Mouse (Mus musculus) layer of hippocampus, postnatal 14 days (tissue): ENCODE data around the gene Gm49486. TPM values are rescaled to one million over a fixed set of nuclear protein-coding genes. Genes with fewer than 3 reads are reported as not detected.

Source experiments
- total RNA-seq, 2 experiments: library from RNA; stranded (reverse); gene quantifications; 2 replicates each; pipeline ENCODE4 v1.2.3; 2021

Gene Gm49486
- total RNA-seq, 2 experiments from 2014 or later, result 1.3 to 1.7 TPM

Other genes with a start within 250 kb of the Gm49486 start
- gene H1f0, start 200.9 kb upstream of the Gm49486 start, total RNA-seq, result 10 to 100 TPM; 88.8 to 94.3 TPM
- gene Galr3, start 187.5 kb upstream of the Gm49486 start, total RNA-seq, result under 1 TPM in 1 of 2 experiments, not detected in 1; 0.72 TPM
- 10 to 100 TPM; 18.9 to 19.0 TPM for gene Ankrd54, start 166.5 kb upstream of the Gm49486 start, total RNA-seq
- 10 to 100 TPM; 82.2 to 83.1 TPM for gene Eif3l, start 154.2 kb upstream of the Gm49486 start, total RNA-seq
- 10 to 100 TPM; 36.5 to 39.3 TPM for gene Micall1, start 120.5 kb upstream of the Gm49486 start, total RNA-seq
- 100 to 1,000 TPM; 114 to 125 TPM for gene Polr2f, start 88.4 kb upstream of the Gm49486 start, total RNA-seq
- 10 to 100 TPM; 12.4 to 13.5 TPM for gene 1700088E04Rik, start 88.1 kb upstream of the Gm49486 start, total RNA-seq
- 10 to 100 TPM; 52.2 to 54.1 TPM for gene Sox10, start 64.2 kb upstream of the Gm49486 start, total RNA-seq
- gene Pick1, start 218 bp upstream of the Gm49486 start, total RNA-seq, result 10 to 100 TPM; 47.6 to 47.8 TPM
- gene Slc16a8, start 25.4 kb downstream of the Gm49486 start, total RNA-seq, result 1 to 10 TPM in 1 of 2 experiments, under 1 TPM in 1; 0.21 to 1.0 TPM
- 1 to 10 TPM; 2.7 to 4.0 TPM for gene Baiap2l2, start 56.1 kb downstream of the Gm49486 start, total RNA-seq
- gene Pla2g6, start 99.0 kb downstream of the Gm49486 start, total RNA-seq, result 10 to 100 TPM; 18.5 to 22.3 TPM
- 1 to 10 TPM; 1.7 to 2.0 TPM for gene Maff, start 117.2 kb downstream of the Gm49486 start, total RNA-seq
- 10 to 100 TPM; 47.4 to 49.2 TPM for gene Tmem184b, start 174.2 kb downstream of the Gm49486 start, total RNA-seq
- gene Csnk1e, start 226.2 kb downstream of the Gm49486 start, total RNA-seq, result 100 to 1,000 TPM; 139 to 147 TPM